Mouse (Mus musculus): ENCODE measurements at regions not wholly inside any gene's neighbourhood (a gene's known extent, or its start where the extent isn't known, plus 50 kb on each side); places are given as distances from the start of the nearest gene placed in this dataset.
A peak's percentile ranks its signal among the peaks of the same experiment; 100 is the strongest.

GRCm38 (mm10) chr6:15865271-15865670 lies 144.8 kb downstream of the Mdfic start:
- no peak for ATAC-seq (ENCODE audit: insufficient number of reproducible peaks, low FRiP score, low TSS enrichment, low read depth)

GRCm38 (mm10) chr6:15882288-15882903 lies 161.9 kb downstream of the Mdfic start:
- Histone ChIP-seq H3K36me3 (no peaks in the 10 kb centered on the region), H3K9ac (no peak overlapping the region), H3K27ac (replicated peaks) (no peak overlapping the region), H3K4me2 (replicated peaks) (no peak overlapping the region), H3K4me3 (replicated peaks) (no peak overlapping the region), H3K9me3 (replicated peaks) (no peaks in the 10 kb centered on the region), H3K4me1 (no peaks in the 10 kb centered on the region), H3K27me3 (no peaks in the 10 kb centered on the region)
- no peak for ATAC-seq (ENCODE audit: insufficient number of reproducible peaks, low FRiP score, low TSS enrichment, low read depth)
- WGBS = 88% methylated on average over 5 of the region's 5 CpGs

More at GRCm38 (mm10) chr6:15865271-15865670, 144.8 kb downstream of the Mdfic start:
- no peak overlapping the region for H3K9ac ChIP-seq
- WGBS = 51% methylated on average over 3 of the region's 3 CpGs
- no peaks in the 10 kb centered on the region for H3K36me3 ChIP-seq
- no peak overlapping the region for H3K27ac ChIP-seq (replicated peaks)
- H3K4me3 ChIP-seq (replicated peaks) = no peak overlapping the region
- H3K27me3 ChIP-seq = no peaks in the 10 kb centered on the region
- H3K9me3 ChIP-seq (replicated peaks) = no peaks in the 10 kb centered on the region
- no peak overlapping the region for H3K4me2 ChIP-seq (replicated peaks)
- H3K4me1 ChIP-seq = no peaks in the 10 kb centered on the region

DNA sequence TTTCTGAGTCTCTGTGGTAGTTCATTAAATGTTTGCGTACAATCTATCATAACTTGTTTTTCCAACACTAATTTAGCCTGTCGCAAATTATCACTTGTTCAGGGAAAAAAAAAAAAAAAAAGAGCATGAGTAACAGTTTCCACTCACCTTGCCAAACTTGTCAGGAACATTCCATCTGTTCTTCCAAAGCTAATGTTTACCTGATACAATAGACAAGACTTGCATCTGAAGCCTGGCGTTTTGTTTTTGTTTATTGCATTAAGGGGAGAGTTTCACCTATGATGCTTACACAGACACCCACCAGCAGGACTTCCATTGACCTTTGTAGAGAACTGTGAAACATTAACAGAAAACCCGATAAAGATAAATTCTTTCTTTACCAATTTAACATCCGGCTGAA lies 172.6 kb downstream of the Mdfic start:
- Histone ChIP-seq H3K27me3 (no peaks in the 10 kb centered on the region), H3K4me2 (replicated peaks) (no peak overlapping the region), H3K4me1 (no peaks in the 10 kb centered on the region), H3K9ac (no peak overlapping the region), H3K36me3 (no peaks in the 10 kb centered on the region), H3K27ac (replicated peaks) (no peak overlapping the region), H3K4me3 (replicated peaks) (no peak overlapping the region), H3K9me3 (replicated peaks) (no peaks in the 10 kb centered on the region)
- WGBS = 79% methylated on average over 5 of the region's 5 CpGs
- no peak for ATAC-seq (ENCODE audit: insufficient number of reproducible peaks, low FRiP score, low TSS enrichment, low read depth)

GRCm38 (mm10) chr6:15900495-15900894 lies 180.0 kb downstream of the Mdfic start:
- Histone ChIP-seq H3K27me3 (no peaks in the 10 kb centered on the region), H3K27ac (replicated peaks) (no peak overlapping the region), H3K9ac (no peak overlapping the region), H3K4me2 (replicated peaks) (no peak overlapping the region), H3K4me1 (no peaks in the 10 kb centered on the region), H3K4me3 (replicated peaks) (no peak overlapping the region), H3K9me3 (replicated peaks) (no peaks in the 10 kb centered on the region), H3K36me3 (no peaks in the 10 kb centered on the region)
- no peak for ATAC-seq (ENCODE audit: insufficient number of reproducible peaks, low FRiP score, low TSS enrichment, low read depth)

DNA sequence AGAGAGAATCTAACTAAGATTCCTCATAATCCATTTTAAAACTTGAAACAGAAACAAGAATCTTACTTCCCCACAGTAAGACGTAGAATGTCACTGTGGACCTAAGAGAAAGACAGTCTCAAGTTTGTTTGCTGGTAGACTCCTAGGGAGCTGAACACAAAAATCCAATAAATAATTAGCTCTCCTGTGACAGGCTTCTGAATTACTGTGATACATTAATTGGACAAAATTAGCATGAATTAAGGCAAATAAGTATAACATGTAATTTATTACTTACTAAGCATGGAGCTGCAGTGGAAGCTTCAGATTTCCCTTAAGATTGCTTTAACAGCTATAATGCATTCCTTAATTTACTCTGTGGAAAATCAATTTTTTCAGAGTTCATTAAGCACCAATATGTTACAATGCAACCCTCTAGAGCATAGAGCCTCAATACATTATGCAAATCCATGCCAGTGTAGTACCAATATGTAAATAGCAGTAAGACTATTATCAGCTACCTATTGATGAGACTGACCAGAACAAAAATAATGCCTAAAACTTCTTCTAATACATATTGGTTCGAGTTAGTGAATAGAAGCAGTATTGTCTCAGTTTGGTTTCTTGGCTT lies 182.3 kb downstream of the Mdfic start:
- Histone ChIP-seq H3K27ac (replicated peaks) (no peak overlapping the region), H3K4me3 (replicated peaks) (no peak overlapping the region), H3K9ac (no peak overlapping the region), H3K36me3 (no peaks in the 10 kb centered on the region), H3K9me3 (replicated peaks) (no peaks in the 10 kb centered on the region), H3K27me3 (no peaks in the 10 kb centered on the region), H3K4me1 (no peaks in the 10 kb centered on the region), H3K4me2 (replicated peaks) (no peak overlapping the region)
- WGBS = 65% methylated on average over 2 of the region's 2 CpGs
- no peak for ATAC-seq (ENCODE audit: insufficient number of reproducible peaks, low FRiP score, low TSS enrichment, low read depth)

- Histone ChIP-seq H3K27ac (replicated peaks) (no peak overlapping the region), H3K4me2 (replicated peaks) (no peak overlapping the region), H3K9me3 (replicated peaks) (no peaks in the 10 kb centered on the region), H3K4me1 (no peaks in the 10 kb centered on the region), H3K9ac (no peak overlapping the region), H3K27me3 (no peaks in the 10 kb centered on the region), H3K4me3 (replicated peaks) (no peak overlapping the region), H3K36me3 (no peaks in the 10 kb centered on the region)
- peak; percentile 51; the same call in 1 of the 2 replicates for ATAC-seq (ENCODE audit: insufficient number of reproducible peaks, low FRiP score, low TSS enrichment, low read depth)
- WGBS = 62% methylated on average over 1 of the region's 1 CpGs
Measured at GRCm38 (mm10) chr6:15910420-15911167, 190.1 kb downstream of the Mdfic start.

GRCm38 (mm10) chr6:15929650-15930049 lies 209.2 kb downstream of the Mdfic start:
- no peaks in the 10 kb centered on the region for H3K9me3 ChIP-seq (replicated peaks)
- no peaks in the 10 kb centered on the region for H3K36me3 ChIP-seq
- no peak for ATAC-seq (ENCODE audit: insufficient number of reproducible peaks, low FRiP score, low TSS enrichment, low read depth)
- WGBS = 74% methylated on average over 2 of the region's 2 CpGs
- no peak overlapping the region for H3K4me2 ChIP-seq (replicated peaks)
- H3K27ac ChIP-seq (replicated peaks) = no peak overlapping the region
- H3K9ac ChIP-seq = no peak overlapping the region
- H3K4me1 ChIP-seq = no peaks in the 10 kb centered on the region
- H3K4me3 ChIP-seq (replicated peaks) = no peak overlapping the region
- H3K27me3 ChIP-seq = no peaks in the 10 kb centered on the region

GRCm38 (mm10) chr6:15950251-15950650 lies 229.8 kb downstream of the Mdfic start:
- Histone ChIP-seq H3K27ac (replicated peaks) (no peak overlapping the region), H3K9me3 (replicated peaks) (no peaks in the 10 kb centered on the region), H3K27me3 (no peaks in the 10 kb centered on the region), H3K4me3 (replicated peaks) (no peak overlapping the region), H3K36me3 (no peaks in the 10 kb centered on the region), H3K4me1 (no peaks in the 10 kb centered on the region), H3K9ac (no peak overlapping the region), H3K4me2 (replicated peaks) (no peak overlapping the region)
- ATAC-seq (ENCODE audit: insufficient number of reproducible peaks, low FRiP score, low TSS enrichment, low read depth) = no peak
- WGBS = 80% methylated on average over 2 of the region's 2 CpGs

DNA sequence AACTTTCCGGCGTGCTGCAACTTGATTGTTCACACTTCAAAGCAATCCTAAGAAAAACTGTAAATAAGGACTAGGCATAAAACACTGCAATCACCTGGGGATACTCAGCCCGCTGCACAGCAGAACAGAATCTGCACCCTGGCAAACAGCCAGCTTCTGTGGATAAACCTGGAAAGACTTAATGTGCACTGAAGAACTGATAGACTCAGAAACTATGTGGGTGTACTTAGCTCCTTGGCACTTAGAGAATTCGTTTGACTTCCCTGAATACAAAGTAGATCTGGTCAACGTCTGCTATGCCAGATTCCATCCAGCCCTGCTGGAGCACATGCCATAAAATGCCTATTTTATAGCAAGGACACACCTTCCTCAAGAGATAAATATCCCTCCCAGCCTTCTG lies 266.9 kb downstream of the Mdfic start:
- Histone ChIP-seq H3K4me3 (replicated peaks) (no peak overlapping the region), H3K27me3 (no peaks in the 10 kb centered on the region), H3K27ac (replicated peaks) (no peak overlapping the region), H3K9me3 (replicated peaks) (no peaks in the 10 kb centered on the region), H3K9ac (no peak overlapping the region), H3K36me3 (no peaks in the 10 kb centered on the region), H3K4me2 (replicated peaks) (no peak overlapping the region), H3K4me1 (no peaks in the 10 kb centered on the region)
- 21% methylated on average over 5 of the region's 5 CpGs for WGBS
- no peak for ATAC-seq (ENCODE audit: insufficient number of reproducible peaks, low FRiP score, low TSS enrichment, low read depth)
